Mouse (Mus musculus) liver, embryonic 12.5 days (tissue): ENCODE data around the gene Gm266. TPM values are rescaled to one million over a fixed set of nuclear protein-coding genes. Genes with fewer than 3 reads are reported as not detected.

Experiments
- ATAC-seq: fragments of 200-750 bp; cut with Nextera tagmentation; 2 replicates; pipeline ENCODE4 v1.8.0; 2017; ENCODE audit warnings: moderate number of reproducible peaks, mild to moderate bottlenecking, moderate library complexity
- H3K27ac ChIP-seq: fragments of 300-500 bp; sonication (generic); 2 replicates; pipeline ENCODE4 v1.5.1; 2016; ENCODE audit warnings: mild to moderate bottlenecking
- H3K27me3 ChIP-seq: fragments of 300-500 bp; sonication (generic); replicated peaks from 2 replicates; pipeline ENCODE4 v1.6.1; 2016; ENCODE audit warnings: mild to moderate bottlenecking, moderate library complexity
- H3K36me3 ChIP-seq: fragments of 300-500 bp; sonication (generic); 2 replicates; pipeline ENCODE4 v1.6.1; 2016; ENCODE audit warnings: mild to moderate bottlenecking, moderate library complexity
- H3K4me1 ChIP-seq: fragments of 300-500 bp; sonication (generic); 2 replicates; pipeline ENCODE4 v1.6.1; 2016
- H3K4me2 ChIP-seq: fragments of 300-500 bp; sonication (generic); 2 replicates; pipeline ENCODE4 v1.6.1; 2016; ENCODE audit warnings: mild to moderate bottlenecking, moderate library complexity
- H3K4me3 ChIP-seq: fragments of 300-500 bp; sonication (generic); 2 replicates; pipeline ENCODE4 v1.5.1; 2016; ENCODE audit warnings: mild to moderate bottlenecking, moderate library complexity
- H3K9ac ChIP-seq: fragments of 300-500 bp; sonication (generic); 2 replicates; pipeline ENCODE4 v1.6.1; 2016; ENCODE audit warnings: mild to moderate bottlenecking, moderate library complexity
- H3K9me3 ChIP-seq: fragments of 300-500 bp; sonication (generic); replicated peaks from 2 replicates; pipeline ENCODE4 v1.6.1; 2016; ENCODE audit warnings: mild to moderate bottlenecking, moderate library complexity
- WGBS: fragments of 180-500 bp; shearing (Covaris S2); methylation state at CpG from one replicate; pipeline ENCODE4 v1.1.7; 2016; ENCODE audit not compliant: insufficient replicate concordance; 5-methylcytosine and 5-hydroxymethylcytosine counted together
- polyA plus RNA-seq: library from polyadenylated mRNA; unstranded; fragments of >200 nt; fragmentation: Nextera tagmentation; extraction: Ambion mirVana; gene quantifications from 2 replicates; pipeline ENCODE4 v1.2.1, GENCODE M21; 2016

Gm266 gene
- polyA plus RNA-seq, 1 experiment from 2014 or later = 1.8 TPM

DNA sequence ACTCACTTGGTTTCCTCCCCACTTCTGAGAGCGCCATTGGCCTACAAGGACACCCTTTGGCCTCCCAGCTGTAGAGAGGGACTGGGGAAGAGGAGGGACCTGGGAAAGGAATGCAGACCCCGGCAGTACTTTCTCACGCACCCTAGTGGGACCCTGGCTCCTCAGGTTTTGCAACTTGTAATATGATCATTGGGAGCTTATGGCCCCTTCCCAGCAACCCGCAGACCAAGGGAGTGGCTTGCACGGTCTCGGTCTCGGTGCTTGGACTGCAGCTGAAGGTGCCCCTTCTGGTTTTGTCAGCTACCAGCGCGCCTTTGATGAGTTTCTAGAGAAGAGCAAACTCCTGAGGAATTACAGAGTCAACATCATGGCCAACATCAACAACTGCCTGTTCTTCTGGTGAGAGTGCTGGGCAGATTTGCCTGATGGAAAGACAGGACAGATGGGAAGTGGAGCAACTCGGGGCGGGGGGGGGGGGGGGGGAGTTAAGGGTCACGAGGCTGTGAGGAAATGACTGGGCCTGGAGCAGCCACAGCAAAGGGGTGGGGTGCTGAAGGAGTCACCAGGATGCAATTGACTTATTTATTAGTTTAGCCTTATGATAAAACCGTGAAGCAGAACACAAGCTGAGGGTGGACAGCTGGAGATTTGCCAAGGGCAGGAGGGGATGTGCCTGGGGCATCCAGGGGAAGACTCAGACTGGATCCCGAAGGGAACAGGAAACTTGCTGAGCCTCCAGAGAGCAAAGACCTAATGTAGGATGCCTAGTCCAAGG lies 36.5 kb downstream of the Gm266 start:
- no peak for ATAC-seq
- WGBS = 62% methylated on average over 13 of the region's 14 CpGs
- Histone ChIP-seq H3K27ac (no peak overlapping the region), H3K36me3 (peaks cover 98% of the 10 kb centered on the region), H3K4me3 (no peak overlapping the region), H3K9ac (no peak overlapping the region), H3K9me3 (no peaks in the 10 kb centered on the region), H3K4me1 (peaks cover 76% of the 10 kb centered on the region), H3K4me2 (no peak overlapping the region), H3K27me3 (peaks cover 59% of the 10 kb centered on the region)

DNA sequence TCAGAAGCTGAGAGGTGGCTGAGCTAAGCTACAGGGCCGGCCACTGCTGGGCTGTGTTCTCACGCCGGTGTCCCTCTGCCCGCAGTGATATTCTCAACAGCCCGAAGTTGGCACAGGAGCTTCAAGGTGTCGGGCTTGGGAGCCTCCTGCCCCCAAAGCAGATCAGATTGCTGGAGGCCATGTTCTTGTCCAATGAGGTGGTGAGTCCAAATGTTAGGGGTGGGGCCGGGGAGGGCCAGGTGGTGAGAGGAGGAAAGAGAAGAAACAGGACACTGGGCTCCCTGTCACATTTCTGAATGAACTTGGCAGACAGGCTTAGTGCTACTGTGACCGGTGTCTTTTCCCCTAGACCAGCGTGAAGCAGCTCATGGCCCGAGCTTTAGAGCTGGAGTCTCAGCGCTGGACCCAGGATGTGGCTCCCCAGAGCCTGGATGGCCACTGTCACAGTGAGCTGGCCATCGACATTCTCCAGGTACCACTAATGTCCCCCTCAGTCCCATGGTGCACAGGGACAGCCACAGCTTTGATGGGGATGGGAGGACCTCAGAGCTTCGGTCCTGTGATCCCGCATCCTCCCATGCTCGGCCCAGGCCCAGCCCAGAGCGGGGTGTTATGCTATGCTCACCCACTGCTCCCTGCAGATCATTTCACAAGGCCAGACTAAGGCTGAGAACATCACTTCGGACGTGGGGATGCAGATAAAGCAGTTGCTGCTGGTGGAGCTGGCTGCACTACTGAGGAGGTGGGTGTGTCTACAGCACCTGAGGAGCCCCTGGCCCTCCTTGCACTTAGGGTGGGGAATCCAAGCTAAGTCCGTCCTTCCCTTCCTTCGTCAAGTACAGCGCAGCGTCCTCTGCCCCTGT lies 37.5 kb downstream of the Gm266 start:
- Histone ChIP-seq H3K4me2 (0 out of 2 replicates have a peak overlapping the region, but pooled peaks have one; percentile 84), H3K9me3 (no peaks in the 10 kb centered on the region), H3K27me3 (peaks cover 66% of the 10 kb centered on the region), H3K4me3 (no peak overlapping the region), H3K27ac (no peak overlapping the region), H3K9ac (no peak overlapping the region), H3K4me1 (peaks cover 78% of the 10 kb centered on the region), H3K36me3 (peaks cover 88% of the 10 kb centered on the region)
- WGBS = 75% methylated on average over 22 of the region's 22 CpGs
- no peak for ATAC-seq

DNA sequence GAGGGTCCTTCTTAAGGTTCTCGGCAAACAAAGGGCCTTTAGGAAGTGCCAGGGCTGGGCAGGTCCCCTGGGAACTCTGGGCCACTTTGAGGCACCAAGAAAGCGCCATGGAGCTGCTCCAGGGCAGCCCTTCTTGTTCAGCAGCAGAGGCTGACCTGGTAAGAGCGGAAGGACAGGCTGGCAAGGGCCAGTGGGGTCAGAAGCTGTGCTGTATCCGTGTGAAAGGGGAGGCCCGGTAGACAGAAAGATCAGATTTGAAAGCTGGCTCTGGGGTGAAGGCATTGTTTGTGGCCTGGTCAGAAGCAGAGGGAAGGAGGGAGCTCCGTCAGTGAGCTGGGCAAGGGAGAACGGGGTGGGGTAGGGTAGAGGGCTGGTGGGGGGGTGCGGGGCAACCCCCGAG lies 38.3 kb downstream of the Gm266 start:
- peaks cover 77% of the 10 kb centered on the region for H3K4me1 ChIP-seq
- ATAC-seq = no peak
- H3K27me3 ChIP-seq = peaks cover 67% of the 10 kb centered on the region
- peaks cover 81% of the 10 kb centered on the region for H3K36me3 ChIP-seq
- peak overlapping the region; percentile 84; the same call in 1 of the 2 replicates for H3K4me2 ChIP-seq
- no peak overlapping the region for H3K4me3 ChIP-seq
- H3K27ac ChIP-seq = peak overlapping the region; percentile 15; the same call in 1 of the 2 replicates
- 0 out of 2 replicates have a peak overlapping the region, but pooled peaks have one; percentile 12 for H3K9ac ChIP-seq
- H3K9me3 ChIP-seq = no peaks in the 10 kb centered on the region
- WGBS = 73% methylated on average over 9 of the region's 9 CpGs

DNA sequence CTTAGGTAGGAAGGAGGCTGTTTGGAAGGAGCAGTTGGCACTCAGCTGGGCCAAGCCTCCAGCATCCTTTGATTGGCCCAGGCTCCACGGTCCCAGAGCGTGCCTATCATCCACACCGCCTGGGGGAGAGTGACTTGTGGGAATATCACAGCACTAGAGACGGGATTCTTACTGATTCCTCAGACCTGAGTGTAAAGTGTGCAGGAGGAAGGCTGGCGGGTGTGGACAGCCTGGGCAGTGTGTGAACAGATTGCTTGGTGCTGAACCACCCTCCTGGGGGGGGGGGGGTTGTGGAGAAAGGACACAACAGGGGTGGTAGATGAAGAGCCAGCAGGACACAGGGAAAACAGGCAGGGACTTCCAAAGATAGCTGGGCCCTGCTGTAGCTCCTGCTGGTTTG lies 38.9 kb downstream of the Gm266 start:
- Histone ChIP-seq H3K4me2 (peak overlapping the region; percentile 84), H3K36me3 (peaks cover 75% of the 10 kb centered on the region), H3K4me1 (peaks cover 83% of the 10 kb centered on the region), H3K9me3 (no peaks in the 10 kb centered on the region), H3K4me3 (no peak overlapping the region; the same call in 1 of the 2 replicates), H3K9ac (0 out of 2 replicates have a peak overlapping the region, but pooled peaks have one; percentile 12), H3K27me3 (peaks cover 69% of the 10 kb centered on the region), H3K27ac (peak overlapping the region; percentile 99; the same call in 1 of the 2 replicates)
- WGBS = 73% methylated on average over 5 of the region's 5 CpGs
- no peak for ATAC-seq

DNA sequence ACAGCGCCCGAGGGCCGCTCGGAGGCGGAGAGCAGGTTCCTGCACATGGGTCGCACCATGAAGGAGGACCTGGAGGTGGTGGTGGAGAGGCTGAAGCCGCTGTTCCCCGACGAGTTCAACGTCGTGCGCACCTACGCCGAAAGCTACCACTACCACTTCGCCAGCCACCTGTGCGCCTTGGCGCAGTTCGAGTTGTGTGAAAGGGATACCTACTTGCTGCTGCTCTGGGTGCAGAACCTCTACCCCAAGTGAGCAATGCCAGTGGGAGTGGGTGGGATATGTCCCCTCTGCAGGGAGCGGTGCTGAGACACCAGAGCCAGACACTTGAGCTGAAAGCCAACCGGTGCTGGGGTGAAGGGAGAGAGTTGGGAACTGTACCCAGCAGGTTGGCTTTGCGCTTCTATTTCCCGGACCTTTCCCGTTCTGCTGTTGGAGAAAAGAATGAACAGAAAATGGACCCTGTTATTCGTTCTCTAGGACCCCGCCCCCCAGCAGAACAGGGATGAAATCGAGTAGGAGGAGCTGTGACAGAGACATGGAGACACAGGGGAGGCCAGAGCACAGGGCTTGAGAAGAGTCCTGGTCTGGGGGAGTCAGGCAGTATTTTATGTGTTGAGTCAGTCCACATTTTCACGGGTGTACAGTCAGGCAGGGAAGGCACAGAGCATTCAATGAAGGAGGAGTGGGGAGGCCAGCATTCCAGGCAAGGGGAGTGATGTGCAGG lies 39.6 kb downstream of the Gm266 start:
- WGBS = 59% methylated on average over 27 of the region's 27 CpGs
- Histone ChIP-seq H3K4me1 (peaks cover 90% of the 10 kb centered on the region), H3K36me3 (peaks cover 68% of the 10 kb centered on the region), H3K27me3 (peaks cover 75% of the 10 kb centered on the region), H3K4me2 (peak overlapping the region; percentile 84), H3K9me3 (no peaks in the 10 kb centered on the region), H3K9ac (peak overlapping the region; percentile 92), H3K4me3 (peak overlapping the region; percentile 85), H3K27ac (peak overlapping the region; percentile 99; the same call in 1 of the 2 replicates)
- ATAC-seq = no peak

DNA sequence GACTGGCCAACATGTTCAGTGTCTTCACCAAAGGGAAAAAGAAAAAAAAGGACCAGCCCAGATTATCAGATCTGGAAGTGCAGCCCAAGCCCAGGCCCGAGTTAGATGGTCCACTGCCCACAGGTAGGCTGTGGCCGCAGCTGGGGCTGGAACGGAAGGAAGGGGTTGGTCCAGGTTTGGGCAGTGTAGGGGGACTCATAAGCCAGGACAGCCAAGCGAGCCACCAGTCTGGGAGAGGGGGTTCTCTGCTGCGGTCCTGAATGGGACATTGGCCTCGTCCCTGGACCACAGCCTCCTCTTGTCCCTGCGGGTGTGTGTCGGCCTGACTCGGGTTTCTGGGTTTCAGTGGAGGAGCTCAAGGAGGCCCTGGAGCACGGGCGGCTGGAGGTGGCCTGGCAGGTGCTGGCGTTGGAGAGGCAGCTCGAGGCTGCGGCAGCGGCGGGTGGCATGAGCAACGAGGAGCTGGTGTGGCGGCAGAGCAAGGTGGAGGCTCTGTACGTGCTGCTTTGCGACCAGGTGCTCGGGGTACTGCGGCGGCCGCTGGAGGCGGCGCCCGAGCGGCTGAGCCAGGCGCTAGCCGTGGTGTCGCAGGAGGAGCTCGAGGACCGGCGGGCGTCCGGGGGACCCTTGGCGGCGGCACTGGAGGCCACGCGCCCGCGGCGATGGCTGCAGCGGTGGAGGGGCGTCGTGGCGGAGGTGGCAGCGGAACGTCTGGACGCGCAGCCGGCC lies 40.3 kb downstream of the Gm266 start:
- peak overlapping the region; percentile 92 for H3K9ac ChIP-seq
- H3K9me3 ChIP-seq = no peaks in the 10 kb centered on the region
- H3K36me3 ChIP-seq = peaks cover 60% of the 10 kb centered on the region
- H3K4me2 ChIP-seq = peak overlapping the region; percentile 84
- peaks cover 89% of the 10 kb centered on the region for H3K4me1 ChIP-seq
- peak overlapping the region; percentile 99 for H3K27ac ChIP-seq
- 35% methylated on average over 47 of the region's 52 CpGs for whole genome bisulfite sequencing
- H3K27me3 ChIP-seq = peaks cover 69% of the 10 kb centered on the region
- peak overlapping the region; percentile 85 for H3K4me3 ChIP-seq
- ATAC-seq = no peak

DNA sequence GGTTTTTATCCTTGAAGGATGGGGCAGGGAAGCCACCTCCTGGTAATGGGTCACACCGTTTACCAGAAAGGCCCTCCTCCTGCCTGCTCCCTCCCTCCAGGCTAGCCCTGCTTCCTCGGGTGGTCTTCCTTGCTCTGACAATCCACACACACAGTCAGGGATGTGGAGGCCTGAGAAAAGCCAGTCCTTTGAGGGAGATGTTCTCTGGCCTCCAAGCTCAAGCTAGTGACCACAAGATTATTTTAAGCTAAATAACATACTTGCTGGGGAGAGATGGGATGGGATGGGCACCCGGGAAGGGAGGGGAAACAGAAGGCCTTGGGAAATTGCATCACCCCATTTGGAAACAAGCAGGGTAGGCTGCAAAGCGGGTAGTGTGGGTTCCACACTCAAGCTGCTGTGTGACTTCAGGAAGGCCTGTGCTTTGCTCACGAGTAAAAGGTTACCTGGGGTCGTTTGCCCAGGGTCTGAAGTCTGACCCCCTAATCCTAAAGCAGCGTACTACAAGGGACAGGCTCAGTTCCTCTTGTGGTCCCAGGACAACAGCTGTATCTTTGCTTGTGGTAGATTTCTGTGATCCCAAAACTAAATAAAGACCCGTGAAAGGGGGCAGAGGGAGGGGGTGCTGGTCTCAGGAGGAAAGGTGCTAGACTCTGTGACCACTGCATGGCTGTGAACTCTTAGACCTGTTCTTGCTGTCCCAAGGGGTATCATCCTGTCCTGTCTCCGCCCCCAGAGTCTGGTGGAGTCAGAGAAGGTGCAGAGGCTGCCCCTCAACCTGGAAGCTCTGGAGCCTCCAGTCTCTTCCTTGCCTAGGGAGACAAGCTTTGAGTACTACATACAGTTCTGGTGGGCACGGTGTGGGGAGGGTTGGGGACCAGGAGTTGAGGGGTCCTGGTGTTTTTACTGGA lies 41.4 kb downstream of the Gm266 start:
- Histone ChIP-seq H3K4me3 (peak overlapping the region; percentile 85), H3K4me1 (peaks cover 88% of the 10 kb centered on the region), H3K27ac (peak overlapping the region; percentile 99), H3K9ac (peak overlapping the region; percentile 92), H3K9me3 (no peaks in the 10 kb centered on the region), H3K36me3 (peaks cover 49% of the 10 kb centered on the region), H3K4me2 (peak overlapping the region; percentile 84), H3K27me3 (peaks cover 63% of the 10 kb centered on the region)
- no peak for ATAC-seq
- WGBS = 19% methylated on average over 10 of the region's 10 CpGs

DNA sequence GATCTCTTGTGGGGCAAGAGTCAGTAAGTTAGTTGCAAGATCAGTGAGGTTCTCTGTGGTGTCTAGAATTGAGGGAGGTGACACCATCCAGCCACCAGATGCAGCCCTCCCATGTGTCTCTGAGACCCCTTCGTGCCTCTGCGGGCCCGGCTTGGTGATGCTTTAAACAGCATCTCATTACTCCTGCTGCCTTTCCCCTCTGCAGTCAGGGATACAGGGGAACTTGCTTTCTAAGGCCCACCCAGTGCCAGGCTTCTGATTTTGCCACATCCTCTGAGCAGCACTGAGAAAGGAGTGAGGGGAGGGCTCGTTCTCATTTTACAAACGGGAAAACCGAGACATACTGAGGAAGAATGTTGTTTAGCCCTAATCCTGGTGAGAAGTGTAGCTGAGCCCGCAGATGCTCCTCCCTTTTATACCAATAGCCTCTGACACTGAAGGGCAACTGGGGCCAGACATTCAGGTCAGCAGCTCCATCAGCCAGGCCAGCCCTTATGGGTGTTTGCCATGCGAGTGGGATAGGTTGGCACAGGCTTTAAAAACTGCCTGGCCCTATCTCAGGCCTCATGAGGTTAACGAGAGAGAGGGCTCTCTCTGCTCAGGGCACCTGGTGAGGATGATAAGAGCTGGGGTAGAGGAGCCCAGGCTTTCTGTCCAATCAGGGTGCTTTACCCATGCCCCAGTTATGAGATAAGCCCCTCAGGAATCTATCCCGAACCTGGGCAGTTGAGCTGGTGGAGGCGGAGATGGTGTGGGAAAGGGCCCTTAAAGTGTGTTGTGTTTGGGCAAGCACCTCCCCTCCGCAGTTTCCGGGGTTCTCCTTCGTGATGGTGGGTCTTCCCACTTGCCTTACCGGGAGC lies 42.4 kb downstream of the Gm266 start:
- Histone ChIP-seq H3K4me3 (peak overlapping the region; percentile 85), H3K27me3 (peaks cover 57% of the 10 kb centered on the region), H3K4me1 (peaks cover 90% of the 10 kb centered on the region), H3K9ac (peak overlapping the region; percentile 92), H3K4me2 (peak overlapping the region; percentile 84), H3K27ac (peak overlapping the region; percentile 99), H3K36me3 (peaks cover 40% of the 10 kb centered on the region), H3K9me3 (no peaks in the 10 kb centered on the region)
- WGBS = 5% methylated on average over 15 of the region's 15 CpGs
- ATAC-seq = peak; percentile 91

DNA sequence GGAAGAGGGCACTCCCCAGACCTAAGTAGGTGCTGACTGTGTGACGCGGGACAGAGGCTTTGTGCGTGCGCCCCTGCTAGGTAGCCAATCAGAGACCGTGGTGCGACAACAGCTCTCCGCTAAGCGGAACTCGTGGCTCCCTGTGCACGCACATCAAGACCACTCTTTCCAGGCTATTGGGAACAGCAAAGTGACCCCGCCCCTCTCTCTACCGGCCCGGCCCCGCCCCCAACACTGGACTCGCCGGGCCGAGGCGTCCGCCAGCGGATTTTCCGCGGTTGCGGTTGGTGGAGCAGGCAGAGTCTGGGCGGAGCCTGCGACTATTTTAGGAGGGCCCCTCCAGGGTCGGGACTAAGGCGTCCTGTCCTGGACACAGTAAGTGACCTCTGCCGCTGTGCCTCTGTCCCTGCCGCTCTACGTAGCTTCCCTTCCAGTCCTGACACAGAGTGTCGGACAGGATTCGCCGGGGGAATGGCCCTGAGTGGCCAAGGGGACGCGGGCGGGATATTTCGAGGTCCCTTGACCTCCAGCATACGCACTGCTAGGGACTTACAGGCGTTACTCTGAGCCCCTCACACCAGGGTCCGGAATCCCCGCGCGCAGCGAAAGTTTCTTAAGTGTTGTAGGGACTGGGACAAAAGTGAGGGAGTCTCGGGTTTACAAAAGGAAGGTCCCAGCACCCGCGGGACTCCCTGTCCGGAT lies 43.2 kb downstream of the Gm266 start, which contains the start of gene Tnfaip2:
TSS of gene Tnfaip2 (plus strand) at position 161 of the 702 bp plus-strand sequence.
- Histone ChIP-seq H3K36me3 (peaks cover 32% of the 10 kb centered on the region), H3K9me3 (no peaks in the 10 kb centered on the region), H3K9ac (peak within 1 kb of the TSS; percentile 92), H3K4me2 (peak within 1 kb of the TSS; percentile 84), H3K27ac (peak within 1 kb of the TSS; percentile 99), H3K4me1 (peaks cover 90% of the 10 kb centered on the region), H3K27me3 (peaks cover 50% of the 10 kb centered on the region), H3K4me3 (peak within 1 kb of the TSS; percentile 85)
- WGBS = under 1% methylated on average over 48 of the region's 48 CpGs
- peak; percentile 83 for ATAC-seq
